Mouse (Mus musculus): ENCODE results near the gene Bmp10.

DNA sequence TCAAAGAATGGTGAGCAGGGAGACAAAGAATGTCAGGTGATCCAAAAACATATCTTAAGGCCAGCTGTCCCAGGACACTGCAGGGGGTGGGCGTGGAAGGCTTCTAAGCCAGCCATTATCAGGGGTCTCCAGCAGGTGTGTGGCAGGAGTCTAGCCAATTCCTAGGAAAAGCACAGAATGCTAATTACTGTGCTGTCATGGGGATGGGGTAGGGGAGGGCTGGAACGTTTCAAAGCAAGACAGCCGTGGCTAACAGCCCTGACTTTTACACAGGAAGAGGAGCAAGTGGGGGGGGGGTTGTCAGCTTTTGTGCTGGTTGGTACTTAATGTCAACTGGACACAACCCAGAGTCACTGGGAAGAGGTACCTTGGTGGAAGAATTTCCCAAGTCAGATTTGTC, 16.8 kb upstream of the Bmp10 start:
- no peak for TF ChIP-seq CTCF (IDR thresholded peaks at IDR 0.05; ENCODE audit: extremely low read depth, insufficient read length, insufficient replicate concordance, low read depth, low read length)
- TF ChIP-seq POLR2A (IDR thresholded peaks at IDR 0.05; ENCODE audit: low read depth, low read length): no peak

All from small intestine, adult 2 months (tissue).